Mouse (Mus musculus) adrenal gland, adult 2 months (tissue): ENCODE measurements at regions not wholly inside any gene's neighbourhood (a gene's known extent, or its start where the extent isn't known, plus 50 kb on each side); places are given as distances from the start of the nearest gene placed in this dataset.
"Not testable (repeated sequence)": the region's sequence is repeated elsewhere in the genome, so short reads cannot be mapped to it uniquely, and the experiment has no call there.

Experiments used
- DNase-seq: peaks from one replicate; pipeline ENCODE4 v3.0.0; 2021

DNA sequence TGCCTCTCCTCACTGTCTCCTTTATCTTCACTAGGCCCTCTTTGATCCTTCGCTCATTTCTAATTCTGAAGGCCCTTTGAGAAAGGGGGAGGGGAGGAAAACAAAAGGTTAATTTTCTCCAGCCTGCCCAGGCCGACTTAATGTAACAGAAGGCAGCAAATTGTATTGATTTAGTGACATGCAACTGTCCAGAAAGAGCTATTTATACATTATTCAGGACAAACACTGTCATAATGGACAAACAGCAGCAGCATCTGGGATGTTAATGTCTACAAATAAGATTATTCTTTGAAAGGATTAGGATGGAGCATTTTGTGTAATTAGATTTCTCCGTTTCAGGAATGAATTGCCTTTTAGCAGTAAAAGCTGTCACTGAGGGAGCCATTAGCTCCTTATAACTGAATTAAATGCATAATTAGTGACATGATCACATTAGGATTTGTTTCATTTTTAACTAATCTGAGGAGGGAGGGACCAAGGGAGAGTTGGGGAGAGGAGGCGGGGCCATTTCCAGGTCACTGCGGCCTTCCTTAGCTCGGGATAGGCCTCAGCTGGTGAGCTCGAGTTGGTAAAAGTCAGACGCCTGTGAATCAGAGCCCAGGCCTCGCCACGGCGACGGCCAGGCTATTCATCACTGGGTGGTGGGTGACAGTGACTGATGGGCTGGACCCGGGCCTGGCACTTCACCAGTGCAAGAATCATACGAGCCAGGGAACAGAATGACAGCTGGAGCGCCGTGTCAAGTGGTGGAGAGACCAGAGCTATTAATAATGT, 167.7 kb downstream of the Nkx6-1 start:
- DNase-seq = peak; percentile 2

DNA sequence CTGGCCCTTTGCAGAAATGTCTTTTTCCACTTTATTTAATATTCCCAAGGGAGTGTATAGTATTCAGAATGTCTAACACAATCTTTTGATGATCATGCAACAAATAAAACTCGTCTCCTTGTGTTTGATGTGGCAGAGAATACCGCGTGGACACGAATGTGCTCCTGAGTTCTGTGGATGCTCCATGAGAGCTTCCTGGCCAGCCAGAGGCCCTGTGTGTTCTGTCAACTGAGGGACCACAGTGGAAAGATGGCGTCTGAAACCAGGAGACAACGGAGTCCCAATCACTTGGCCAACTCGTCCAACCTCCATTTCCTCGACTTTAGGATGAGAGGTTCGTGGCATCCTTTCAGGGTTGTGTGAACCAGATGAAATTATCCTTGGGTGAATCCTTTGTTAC, 168.6 kb downstream of the Nkx6-1 start:
- no peak for DNase-seq

- DNase-seq = no peak
These were observed 219.0 kb downstream of the Nkx6-1 start for GRCm38 (mm10) chr5:101445792-101446191.

DNA sequence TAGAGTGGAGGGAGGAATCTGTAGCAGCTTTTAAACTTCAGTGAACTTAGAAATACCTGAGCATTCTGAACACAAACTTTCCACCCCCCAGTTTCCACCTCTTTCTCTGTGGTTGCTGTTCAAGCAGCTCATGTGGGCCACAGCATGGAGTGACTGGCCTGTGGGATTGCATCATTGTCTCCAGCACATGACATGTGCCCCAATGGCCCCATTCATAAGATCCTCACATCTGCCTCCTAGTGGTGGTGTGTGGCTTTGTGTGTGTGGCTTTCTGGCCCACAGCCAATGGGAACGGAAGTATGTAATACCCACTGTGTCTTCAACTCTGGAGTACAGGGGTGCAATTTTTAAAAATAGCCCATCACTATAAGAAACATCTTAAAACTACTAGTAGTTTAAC, 223.0 kb downstream of the Nkx6-1 start:
- no peak for DNase-seq

- DNase-seq = no peak
These were observed 227.0 kb downstream of the Nkx6-1 start for GRCm38 (mm10) chr5:101437666-101438299.

DNA sequence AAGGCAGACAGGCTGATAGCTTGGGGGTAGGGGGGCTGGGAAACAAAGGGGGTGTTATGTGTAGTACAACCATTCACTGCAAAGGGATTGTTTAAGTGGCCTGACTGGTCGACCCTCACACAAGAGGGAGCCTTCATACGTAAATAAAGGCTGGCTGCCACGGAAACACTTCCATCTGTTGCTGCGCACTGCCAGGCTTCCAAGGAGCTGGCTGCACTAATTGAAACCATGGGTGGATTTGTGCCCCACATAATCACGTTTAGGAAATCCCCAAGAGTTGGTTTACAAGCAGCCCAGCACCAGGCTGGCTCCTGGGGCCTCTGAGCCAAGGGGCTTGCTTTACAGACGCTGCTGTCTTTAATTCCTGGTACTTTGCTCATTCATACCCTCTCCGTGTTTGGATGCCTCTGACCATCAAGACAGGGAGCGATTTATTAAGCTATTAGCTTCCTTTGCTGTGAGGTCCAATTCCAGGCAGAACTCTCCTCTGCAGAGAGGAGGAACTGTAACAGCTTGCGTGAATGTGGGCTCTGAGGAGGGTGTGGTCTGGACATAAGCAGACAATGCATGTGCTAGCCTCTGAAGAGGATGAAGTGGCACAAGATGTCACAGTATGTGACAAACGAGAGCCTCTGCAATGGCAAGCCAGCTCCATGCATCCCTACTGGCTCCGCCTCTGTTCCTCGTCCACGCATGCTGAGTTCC, 238.6 kb downstream of the Nkx6-1 start:
- DNase-seq = no peak

DNA sequence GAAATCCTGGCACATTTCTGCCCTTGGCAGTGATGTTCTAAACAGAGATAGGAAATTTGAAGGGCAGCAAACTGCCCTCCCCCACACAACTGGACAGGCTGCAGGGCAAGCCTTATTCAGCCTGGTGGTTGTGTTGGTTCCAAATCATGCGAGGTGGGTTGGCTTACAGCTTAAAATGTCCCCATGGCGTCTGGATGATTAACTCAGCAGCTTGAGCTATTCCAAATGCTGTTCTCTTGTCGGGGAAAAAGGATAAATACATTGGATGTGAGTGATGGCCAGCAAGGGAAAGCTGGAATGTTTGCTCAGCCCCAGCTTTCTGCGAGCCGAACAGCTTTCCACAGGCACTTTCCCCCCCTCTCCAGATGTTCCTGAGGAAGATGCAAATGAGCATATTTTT, 280.5 kb downstream of the Nkx6-1 start:
- DNase-seq = no peak

GRCm38 (mm10) chr5:101381361-101381760, 283.4 kb downstream of the Nkx6-1 start:
- no peak for DNase-seq

DNA sequence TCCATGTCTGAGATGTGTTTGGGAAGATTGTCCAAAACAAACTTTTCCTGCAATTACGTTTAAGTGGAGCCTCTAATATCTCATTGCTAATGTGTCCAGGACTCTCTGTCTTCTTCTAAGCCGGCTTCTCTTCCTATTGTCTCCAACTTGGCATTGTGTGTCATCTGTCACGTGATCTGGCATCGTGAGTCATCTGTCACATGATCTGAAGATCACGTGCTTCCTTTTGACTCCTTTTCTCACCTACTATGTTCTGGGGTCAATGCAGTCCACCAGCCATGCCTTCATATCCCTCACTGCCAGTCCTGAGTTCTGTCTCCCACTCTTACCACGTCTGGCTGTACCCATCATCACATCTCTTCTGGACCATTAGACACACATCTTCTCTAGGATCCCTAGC, 288.1 kb downstream of the Nkx6-1 start:
- DNase-seq = no peak

DNA sequence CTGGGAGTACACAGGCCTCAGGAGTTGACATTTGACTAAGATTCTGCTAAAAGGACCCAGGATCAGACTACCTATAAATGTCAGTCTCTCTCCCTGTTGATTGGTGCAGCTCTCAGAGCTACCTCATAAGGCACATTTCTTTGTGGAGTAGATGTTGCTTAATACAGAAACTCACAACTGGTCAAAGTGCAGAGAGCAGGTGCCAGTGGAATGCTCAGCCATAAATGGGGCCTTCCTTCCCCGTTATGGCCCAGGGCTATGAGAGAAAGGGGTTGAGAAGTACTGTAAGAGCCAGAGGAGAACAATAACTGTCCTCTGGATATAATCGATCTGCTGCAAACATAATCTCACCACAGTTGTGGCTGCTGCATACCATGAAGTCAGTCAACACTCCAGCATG, 290.7 kb downstream of the Nkx6-1 start:
- DNase-seq = no peak

- no peak for DNase-seq
These were observed 292.6 kb downstream of the Nkx6-1 start for GRCm38 (mm10) chr5:101372204-101372603.

GRCm38 (mm10) chr5:101365364-101365763, 299.4 kb downstream of the Nkx6-1 start:
- peak; percentile 16 for DNase-seq

GRCm38 (mm10) chr5:101359986-101360385, 304.8 kb downstream of the Nkx6-1 start:
- DNase-seq = no peak

GRCm38 (mm10) chr5:101345406-101345805, 319.4 kb downstream of the Nkx6-1 start:
- no peak for DNase-seq

GRCm38 (mm10) chr5:101336361-101336760, 328.4 kb downstream of the Nkx6-1 start:
- not testable (repeated sequence) for DNase-seq

DNA sequence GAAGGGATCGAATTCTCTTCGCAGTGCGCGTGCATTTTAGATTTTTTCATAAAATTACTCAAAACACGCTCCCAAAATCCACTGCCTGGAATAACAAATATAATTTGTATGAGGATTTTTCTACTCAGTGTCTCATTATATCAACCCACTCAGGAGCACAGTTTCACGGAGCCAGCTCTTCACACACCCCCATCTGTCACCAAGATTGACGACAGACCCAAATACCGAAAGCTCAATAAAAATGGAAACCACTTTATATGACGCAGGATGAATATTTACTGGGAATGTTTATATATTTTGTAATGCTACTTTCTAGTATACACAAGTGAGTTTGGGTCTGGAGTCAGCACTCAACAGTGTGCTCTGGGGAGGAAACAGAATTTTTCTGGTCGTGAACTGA, 333.0 kb downstream of the Nkx6-1 start:
- no peak for DNase-seq

DNA sequence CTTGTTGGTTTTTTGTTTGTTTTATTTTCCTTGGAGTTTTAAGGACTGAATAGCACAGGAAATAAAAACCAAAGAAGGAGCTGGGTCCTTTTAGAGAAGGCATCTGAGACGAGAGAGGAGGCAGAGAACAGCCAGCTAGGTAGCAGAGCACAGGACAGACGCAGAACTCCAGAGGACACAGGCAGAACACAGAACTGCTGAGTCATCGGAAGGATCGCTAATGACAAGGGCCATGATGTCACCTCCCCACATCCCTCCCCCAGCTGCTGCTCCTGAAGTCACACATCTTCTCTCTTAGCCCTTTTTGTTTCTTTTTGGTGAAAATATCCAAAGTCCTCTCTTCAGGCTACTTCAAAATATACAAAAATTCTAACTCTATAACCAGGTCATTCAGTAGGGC, 338.7 kb downstream of the Nkx6-1 start:
- no peak for DNase-seq

DNA sequence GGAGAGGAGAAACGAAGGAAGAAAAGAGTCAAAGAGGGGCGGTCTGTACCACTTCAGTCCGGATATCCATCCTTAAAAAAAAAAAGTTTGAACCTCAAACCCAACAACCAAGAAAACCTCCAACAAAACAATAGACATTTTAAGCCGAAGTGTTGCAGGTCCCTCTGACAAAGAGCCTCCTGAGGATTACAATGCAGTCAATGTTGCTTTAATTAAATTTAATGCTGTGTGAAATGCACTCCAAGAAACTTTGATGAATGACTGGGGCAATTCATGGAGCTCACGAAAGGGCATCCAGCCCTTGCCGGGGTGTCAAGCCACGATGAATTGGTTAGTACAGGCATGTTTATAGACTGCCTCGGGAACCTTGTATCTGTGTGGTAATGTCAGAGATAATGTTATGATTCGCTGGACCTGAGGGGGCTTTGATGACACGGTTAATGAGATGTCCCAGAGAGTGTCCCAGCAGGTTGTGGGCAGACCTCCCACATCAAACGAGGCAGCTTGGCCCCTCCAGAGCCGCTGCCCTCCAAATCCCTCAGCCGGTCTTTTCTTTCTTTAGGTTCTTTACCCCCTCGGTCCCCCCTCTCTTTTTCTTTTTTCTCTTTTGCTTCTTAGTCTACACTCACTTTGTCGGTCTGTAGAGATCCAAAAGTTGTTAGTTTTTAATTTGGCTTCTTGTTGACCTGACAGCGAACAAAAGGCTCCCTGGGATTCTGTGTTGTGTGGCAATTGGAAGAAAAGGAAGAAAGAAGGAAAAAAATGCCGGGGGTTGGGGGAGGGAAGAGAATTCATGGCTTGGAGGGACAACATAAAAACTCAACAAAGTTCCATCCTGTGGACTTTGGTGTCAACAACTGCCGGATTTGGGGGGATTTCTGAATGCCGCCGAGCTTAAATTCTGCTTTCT, 341.5 kb downstream of the Nkx6-1 start:
- DNase-seq = no peak

DNA sequence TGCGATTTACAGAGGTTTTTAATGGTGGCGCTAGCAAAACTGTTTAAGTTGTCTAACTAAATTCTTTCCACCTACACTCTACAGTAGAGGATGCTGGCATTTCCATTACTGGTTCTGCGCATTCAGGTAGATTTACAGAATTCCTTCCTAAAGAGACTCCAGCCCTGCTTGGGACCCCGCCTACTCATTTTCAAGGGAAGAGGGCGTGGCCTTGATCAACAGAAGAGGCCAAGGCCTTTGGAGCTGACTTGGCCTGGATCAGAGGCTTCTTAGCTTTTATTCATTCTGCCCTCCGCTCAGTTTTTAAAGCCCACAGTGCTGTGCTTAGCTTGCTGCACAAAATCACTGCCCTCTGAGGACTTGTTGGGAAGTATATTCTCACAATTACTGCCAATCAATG, 364.8 kb downstream of the Nkx6-1 start:
- DNase-seq = no peak

GRCm38 (mm10) chr5:101298411-101298810, 366.4 kb downstream of the Nkx6-1 start:
- DNase-seq = no peak

DNA sequence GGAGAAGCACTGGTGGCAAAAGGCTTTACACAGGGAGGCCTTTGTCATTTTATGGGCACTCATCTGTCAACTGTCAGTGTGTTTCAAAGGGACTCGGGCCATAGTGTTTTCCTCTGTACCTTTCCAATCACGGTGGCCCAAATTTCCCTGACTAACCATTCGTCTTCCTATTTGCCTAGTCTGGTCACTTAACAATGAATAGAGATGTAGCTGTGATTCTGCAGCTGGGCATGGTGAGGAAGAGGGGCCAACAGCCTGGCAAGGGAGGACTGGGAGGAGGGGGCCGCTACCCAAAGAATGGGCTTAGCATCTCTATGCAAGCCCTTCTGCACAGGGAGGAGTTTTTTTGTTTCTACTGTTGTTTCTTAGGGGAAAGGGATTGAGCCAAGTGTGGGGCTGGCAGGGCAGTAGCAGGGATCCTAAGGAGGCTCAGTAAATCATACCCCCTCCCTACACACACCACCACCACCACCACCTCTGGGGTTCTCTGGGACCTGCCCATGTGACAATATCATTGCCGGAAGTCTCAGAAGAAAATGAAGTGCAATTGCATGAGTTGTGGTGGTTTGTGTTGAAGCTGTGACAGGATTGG, 367.2 kb downstream of the Nkx6-1 start:
- no peak for DNase-seq

GRCm38 (mm10) chr5:101295941-101296340, 368.9 kb downstream of the Nkx6-1 start:
- DNase-seq = no peak
